Mouse (Mus musculus): Measurements from ENCODE around the gene Fcgr2b. TPM values are rescaled to one million over a fixed set of nuclear protein-coding genes. Genes with fewer than 3 reads are reported as not detected.

The Fcgr2b gene
- total and polyA plus RNA-seq, 3 experiments: 4.7 to 8.2 TPM; not detected in 1

GRCm38 (mm10) chr1:170912891-170913615 is 63.3 kb downstream of the Fcgr2b start, which contains the start of gene Fcrlb:
Gene Fcrlb, minus strand, starts transcription at chr1:170912941.
- Histone ChIP-seq H3K9me3 (replicated peaks; ENCODE audit: insufficient read depth, low read length) (no peaks in the 10 kb centered on the region), H3K4me3 (ENCODE audit: control insufficient read depth in 1 of 2, insufficient read depth in 1 of 2, low read depth in 2 of 2, low read length in 2 of 2) (no peak within 1 kb of the TSS), H3K4me1 (ENCODE audit: control insufficient read depth in 1 of 2, insufficient read depth in 2 of 2, low read length in 2 of 2) (0 out of 4 replicates have a peak, but pooled peaks cover 0 to 2% of the 10 kb centered on the region in 2 experiments), H3K27ac (ENCODE audit: control insufficient read depth, low read depth, low read length) (no peak within 1 kb of the TSS), H3K36me3 (ENCODE audit: control insufficient read depth in 1 of 2, insufficient read depth in 2 of 2, low read length in 2 of 2) (no peaks in the 10 kb centered on the region), H3K79me2 (ENCODE audit: control insufficient read depth, insufficient read depth, low read length, poor library complexity) (no peaks in the 10 kb centered on the region), H3K9ac (ENCODE audit: control insufficient read depth, low read depth, low read length, poor library complexity, severe bottlenecking) (no peak within 1 kb of the TSS), H3K27me3 (ENCODE audit: control insufficient read depth in 1 of 2, insufficient read depth in 2 of 2, low read length in 2 of 2) (no peaks in the 10 kb centered on the region; a peak in 1 of 4 replicates)
- no peak for DNase-seq (ENCODE audit: low read depth, low spot score)
- no peak for TF ChIP-seq MAFK (IDR thresholded peaks at IDR 0.05; ENCODE audit: borderline replicate concordance, low read depth, low read length)

- TF ChIP-seq ELF1 (IDR thresholded peaks at IDR 0.05; ENCODE audit: low read depth, low read length) (no peak), E2F4 (IDR thresholded peaks at IDR 0.05; ENCODE audit: borderline replicate concordance, low read depth, low read length) (no peak), MYC (IDR thresholded peaks at IDR 0.05; ENCODE audit: low read depth, low read length) (no peak), MYB (IDR thresholded peaks at IDR 0.05; ENCODE audit: low read depth, low read length) (no peak), ZNF384 (IDR thresholded peaks at IDR 0.05; ENCODE audit: low read depth, low read length) (no peak), POLR2AphosphoS2 (IDR thresholded peaks at IDR 0.05; ENCODE audit: low read length) (no peak), CTCF (IDR thresholded peaks at IDR 0.05 in 2 of 3, conservative IDR thresholded peaks at IDR 0.05 in 1 of 3; ENCODE audit: control insufficient read depth in 1 of 3, insufficient read depth in 1 of 3, low read depth in 2 of 3, low read length in 3 of 3, poor library complexity in 1 of 3, severe bottlenecking in 1 of 3) (no peak), SIN3A (IDR thresholded peaks at IDR 0.05; ENCODE audit: low read length) (no peak), EP300 (IDR thresholded peaks at IDR 0.05; ENCODE audit: low read depth in 1 of 2, low read length in 2 of 2) (no peak), RAD21 (IDR thresholded peaks at IDR 0.05; ENCODE audit: low read depth, low read length) (no peak), USF2 (IDR thresholded peaks at IDR 0.05; ENCODE audit: borderline replicate concordance in 1 of 2, insufficient read depth in 1 of 2, low read depth in 1 of 2, low read length in 2 of 2) (no peak), POLR2A (IDR thresholded peaks at IDR 0.05; ENCODE audit: control insufficient read depth in 1 of 2, insufficient read depth in 1 of 2, low read depth in 1 of 2, low read length in 2 of 2, poor library complexity in 1 of 2) (no peak), CHD1 (IDR thresholded peaks at IDR 0.05; ENCODE audit: low read depth, low read length) (no peak), GATA1 (IDR thresholded peaks at IDR 0.05; ENCODE audit: low read depth, low read length) (no peak), TBP (IDR thresholded peaks at IDR 0.05; ENCODE audit: low read depth, low read length) (no peak), MAX (IDR thresholded peaks at IDR 0.05; ENCODE audit: low read length) (no peak)
- Histone ChIP-seq H3K79me2 (ENCODE audit: control insufficient read depth, insufficient read depth, low read length, poor library complexity) (no peaks in the 10 kb centered on the region), H3K27ac (ENCODE audit: control insufficient read depth, low read depth, low read length) (no peak overlapping the region), H3K9me3 (replicated peaks; ENCODE audit: insufficient read depth, low read length) (no peaks in the 10 kb centered on the region), H3K9ac (ENCODE audit: control insufficient read depth, low read depth, low read length, poor library complexity, severe bottlenecking) (no peak overlapping the region), H3K4me3 (ENCODE audit: control insufficient read depth in 1 of 2, insufficient read depth in 1 of 2, low read depth in 2 of 2, low read length in 2 of 2) (no peak overlapping the region), H3K27me3 (ENCODE audit: control insufficient read depth in 1 of 2, insufficient read depth in 2 of 2, low read length in 2 of 2) (no peaks in the 10 kb centered on the region; a peak in 1 of 4 replicates), H3K4me1 (ENCODE audit: control insufficient read depth in 1 of 2, insufficient read depth in 2 of 2, low read length in 2 of 2) (0 out of 4 replicates have a peak, but pooled peaks cover 0 to 2% of the 10 kb centered on the region in 2 experiments), H3K36me3 (ENCODE audit: control insufficient read depth in 1 of 2, insufficient read depth in 2 of 2, low read length in 2 of 2) (no peaks in the 10 kb centered on the region)
- DNase-seq (ENCODE audit: low read depth, low spot score): no peak
Observed at GRCm38 (mm10) chr1:170911907-170912660, 64.3 kb downstream of the Fcgr2b start.

Other genes starting within 250 kb of the Fcgr2b start
- 11.7 and 14.3 TPM in 2 replicates for gene Atf6, start 108.8 kb downstream of the Fcgr2b start, total RNA-seq (2012; rRNA removed)
- gene Atf6, start 108.8 kb downstream of the Fcgr2b start, polyA plus RNA-seq (2012; ENCODE audit: insufficient read depth in 1 of 2, insufficient read length in 2 of 2, low read depth in 1 of 2, low replicate concordance in 2 of 2, missing spikeins in 1 of 2): 10 to 100 TPM in 1 of 2 experiments, not detected in 1; 16.4 TPM
- 3.1 and 5.5 TPM in 2 replicates for gene Gm26620, start 91.5 kb downstream of the Fcgr2b start, total RNA-seq (2012; rRNA removed)
- gene Gm26620, start 91.5 kb downstream of the Fcgr2b start, polyA plus RNA-seq (2012; ENCODE audit: insufficient read depth in 1 of 2, insufficient read length in 2 of 2, low read depth in 1 of 2, low replicate concordance in 2 of 2, missing spikeins in 1 of 2): 1 to 10 TPM in 1 of 2 experiments, not detected in 1; 1.0 TPM
- 41.8 and 50.0 TPM in 2 replicates for gene Dusp12, start 91.0 kb downstream of the Fcgr2b start, total RNA-seq (2012; rRNA removed)
- 10 to 100 TPM in 1 of 2 experiments, not detected in 1; 33.8 TPM for gene Dusp12, start 91.0 kb downstream of the Fcgr2b start, polyA plus RNA-seq (2012; ENCODE audit: insufficient read depth in 1 of 2, insufficient read length in 2 of 2, low read depth in 1 of 2, low replicate concordance in 2 of 2, missing spikeins in 1 of 2)
- not detected in 2 replicates for gene Fcrlb, start 63.6 kb downstream of the Fcgr2b start, total RNA-seq (2012; rRNA removed)
- not detected for gene Fcrlb, start 63.6 kb downstream of the Fcgr2b start, polyA plus RNA-seq (2012; ENCODE audit: insufficient read depth in 1 of 2, insufficient read length in 2 of 2, low read depth in 1 of 2, low replicate concordance in 2 of 2, missing spikeins in 1 of 2)
- gene Fcrla, start 49.0 kb downstream of the Fcgr2b start, total RNA-seq (2012; rRNA removed): 0.12 and 0.39 TPM in 2 replicates
- gene Fcrla, start 49.0 kb downstream of the Fcgr2b start, polyA plus RNA-seq (2012; ENCODE audit: insufficient read depth in 1 of 2, insufficient read length in 2 of 2, low read depth in 1 of 2, low replicate concordance in 2 of 2, missing spikeins in 1 of 2): under 1 TPM in 1 of 2 experiments, not detected in 1; 0.18 TPM
- not detected in 2 replicates for gene Fcgr4, start 42.4 kb upstream of the Fcgr2b start, total RNA-seq (2012; rRNA removed)
- gene Fcgr4, start 42.4 kb upstream of the Fcgr2b start, polyA plus RNA-seq (2012; ENCODE audit: insufficient read depth in 1 of 2, insufficient read length in 2 of 2, low read depth in 1 of 2, low replicate concordance in 2 of 2, missing spikeins in 1 of 2): not detected
- 0.39 and 0.62 TPM in 2 replicates for gene Fcgr3, start 88.4 kb upstream of the Fcgr2b start, total RNA-seq (2012; rRNA removed)
- 1 to 10 TPM in 1 of 2 experiments, not detected in 1; 6.1 TPM for gene Fcgr3, start 88.4 kb upstream of the Fcgr2b start, polyA plus RNA-seq (2012; ENCODE audit: insufficient read depth in 1 of 2, insufficient read length in 2 of 2, low read depth in 1 of 2, low replicate concordance in 2 of 2, missing spikeins in 1 of 2)
- 0.69 and 0.75 TPM in 2 replicates for gene Cfap126, start 137.4 kb upstream of the Fcgr2b start, total RNA-seq (2012; rRNA removed)
- gene Cfap126, start 137.4 kb upstream of the Fcgr2b start, polyA plus RNA-seq (2012; ENCODE audit: insufficient read depth in 1 of 2, insufficient read length in 2 of 2, low read depth in 1 of 2, low replicate concordance in 2 of 2, missing spikeins in 1 of 2): 1 to 10 TPM in 1 of 2 experiments, not detected in 1; 3.5 TPM
- 79.4 and 88.2 TPM in 2 replicates for gene Sdhc, start 174.1 kb upstream of the Fcgr2b start, total RNA-seq (2012; rRNA removed)
- 100 to 1,000 TPM in 1 of 2 experiments, not detected in 1; 224 TPM for gene Sdhc, start 174.1 kb upstream of the Fcgr2b start, polyA plus RNA-seq (2012; ENCODE audit: insufficient read depth in 1 of 2, insufficient read length in 2 of 2, low read depth in 1 of 2, low replicate concordance in 2 of 2, missing spikeins in 1 of 2)
- 0.10 TPM in 1 of 2 replicates, not detected in the other for gene Mpz, start 174.2 kb upstream of the Fcgr2b start, total RNA-seq (2012; rRNA removed)
- under 1 TPM in 1 of 2 experiments, not detected in 1; 0.28 TPM for gene Mpz, start 174.2 kb upstream of the Fcgr2b start, polyA plus RNA-seq (2012; ENCODE audit: insufficient read depth in 1 of 2, insufficient read length in 2 of 2, low read depth in 1 of 2, low replicate concordance in 2 of 2, missing spikeins in 1 of 2)
- not detected in 2 replicates for gene Pcp4l1, start 219.7 kb upstream of the Fcgr2b start, total RNA-seq (2012; rRNA removed)
- gene Pcp4l1, start 219.7 kb upstream of the Fcgr2b start, polyA plus RNA-seq (2012; ENCODE audit: insufficient read depth in 1 of 2, insufficient read length in 2 of 2, low read depth in 1 of 2, low replicate concordance in 2 of 2, missing spikeins in 1 of 2): not detected
- gene Nr1i3, start 237.4 kb upstream of the Fcgr2b start, total RNA-seq (2012; rRNA removed): 1.4 and 1.7 TPM in 2 replicates
- under 1 TPM in 1 of 2 experiments, not detected in 1; 0.24 TPM for gene Nr1i3, start 237.4 kb upstream of the Fcgr2b start, polyA plus RNA-seq (2012; ENCODE audit: insufficient read depth in 1 of 2, insufficient read length in 2 of 2, low read depth in 1 of 2, low replicate concordance in 2 of 2, missing spikeins in 1 of 2)
- 38.0 and 40.7 TPM in 2 replicates for gene Tomm40l, start 246.0 kb upstream of the Fcgr2b start, total RNA-seq (2012; rRNA removed)
- 10 to 100 TPM in 1 of 2 experiments, not detected in 1; 43.4 TPM for gene Tomm40l, start 246.0 kb upstream of the Fcgr2b start, polyA plus RNA-seq (2012; ENCODE audit: insufficient read depth in 1 of 2, insufficient read length in 2 of 2, low read depth in 1 of 2, low replicate concordance in 2 of 2, missing spikeins in 1 of 2)
- gene Apoa2, start 248.5 kb upstream of the Fcgr2b start, total RNA-seq (2012; rRNA removed): not detected in 2 replicates
- gene Apoa2, start 248.5 kb upstream of the Fcgr2b start, polyA plus RNA-seq (2012; ENCODE audit: insufficient read depth in 1 of 2, insufficient read length in 2 of 2, low read depth in 1 of 2, low replicate concordance in 2 of 2, missing spikeins in 1 of 2): under 1 TPM in 1 of 2 experiments, not detected in 1; 0.15 TPM

Measured in MEL (cell line).